Mouse (Mus musculus) adrenal gland, postnatal 14 days (tissue): ENCODE data around the gene Acap1. TPM values are rescaled to one million over a fixed set of nuclear protein-coding genes. Genes with fewer than 3 reads are reported as not detected.
A peak's percentile ranks its signal among the peaks of the same experiment; 100 is the strongest.
"Not testable (repeated sequence)": the region's sequence is repeated elsewhere in the genome, so short reads cannot be mapped to it uniquely, and the experiment has no call there.

Experiments used
- DNase-seq: peaks from one replicate; pipeline ENCODE4 v3.0.0; 2021; ENCODE audit warnings: mixed read lengths
- total RNA-seq: library from RNA; stranded (reverse); gene quantifications from 2 replicates; pipeline ENCODE4 v1.2.3, GENCODE M21; 2021

The Acap1 gene
- total RNA-seq, 1 experiment from 2014 or later: 2.1 TPM

DNA sequence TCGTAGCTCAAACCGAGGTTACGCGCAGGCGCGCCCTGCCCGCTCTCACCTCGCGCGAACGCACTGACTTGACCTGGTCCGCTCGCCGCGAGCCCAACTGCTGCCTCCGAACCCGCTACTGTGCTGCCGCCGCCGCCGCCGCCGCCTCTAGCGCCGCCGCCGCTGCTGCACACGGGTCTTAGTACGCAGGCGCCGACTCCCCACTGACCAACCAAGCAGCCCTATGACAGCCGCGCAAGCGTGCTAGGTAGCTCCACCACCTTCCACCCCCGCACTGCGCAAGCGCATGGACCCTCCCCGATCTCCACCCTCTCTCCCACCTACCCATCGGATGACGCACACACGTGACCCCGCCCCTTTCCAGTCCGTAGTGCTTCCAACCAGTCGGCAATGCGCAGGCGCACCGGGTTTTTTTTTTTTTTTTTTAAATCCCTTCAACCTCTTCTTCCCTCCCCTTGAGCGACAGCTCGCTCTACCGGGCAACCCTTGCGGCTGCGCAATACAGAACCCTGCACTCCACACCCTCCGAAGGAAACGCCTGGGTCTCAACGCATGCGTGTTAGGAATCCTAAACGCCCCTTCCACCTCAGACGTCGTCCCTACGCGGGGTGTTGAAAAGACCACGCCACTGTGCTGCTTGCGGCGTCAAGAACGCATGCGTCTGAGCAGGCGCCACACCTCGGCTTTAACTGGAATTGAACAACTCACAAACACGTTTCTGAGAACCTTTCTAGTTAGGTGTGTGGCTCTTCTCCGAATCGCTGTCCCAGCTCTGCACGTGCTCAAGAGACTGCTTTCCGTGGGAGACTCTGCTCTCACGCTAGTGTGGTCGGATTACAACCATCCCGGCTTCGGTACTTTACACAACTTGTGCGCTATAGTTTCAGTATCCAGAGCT is 26.0 kb upstream of the Acap1 start, which contains the start of gene Eif5a:
Eif5a (minus strand) TSS at position 845 of the 898 bp plus-strand sequence.
- peak; percentile 100 for DNase-seq

DNA sequence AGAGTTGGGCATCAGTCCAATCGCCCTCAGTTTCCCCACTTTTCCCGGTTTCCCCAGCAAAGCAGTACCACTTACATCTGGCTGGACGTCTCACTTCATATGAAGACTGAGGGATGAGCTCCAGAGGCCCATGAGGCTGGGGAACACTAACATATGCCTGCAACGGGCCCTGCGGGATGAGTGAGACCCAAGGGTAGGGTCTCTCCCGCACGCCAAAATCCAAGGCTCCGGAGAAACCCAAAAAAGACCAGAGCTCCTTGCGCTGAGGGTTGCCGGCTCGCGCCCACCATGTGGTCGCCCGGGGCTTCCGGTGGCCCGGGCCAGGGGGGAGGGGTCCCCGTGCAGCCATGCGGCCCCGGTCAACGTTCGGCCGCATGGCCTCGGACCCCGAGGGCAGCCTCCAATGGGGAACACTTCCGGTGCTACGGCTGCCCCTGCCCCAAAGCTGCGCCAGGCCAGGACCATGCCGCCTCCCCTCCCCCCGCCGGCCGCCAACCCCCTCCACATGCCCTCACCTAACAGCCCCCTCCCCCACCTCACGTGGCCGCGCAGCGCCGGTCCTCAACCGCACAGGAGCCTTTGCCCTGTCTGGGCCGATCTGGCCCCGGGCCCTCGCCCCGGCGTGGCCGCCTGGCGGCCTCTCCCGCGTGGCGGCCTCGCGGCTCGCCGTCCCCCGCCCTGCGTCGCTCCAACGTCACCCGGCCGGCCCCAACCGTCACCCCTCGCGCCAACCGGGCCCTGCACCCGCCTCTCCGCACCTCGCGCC is 25.1 kb upstream of the Acap1 start:
- peak; percentile 79 for DNase-seq

DNA sequence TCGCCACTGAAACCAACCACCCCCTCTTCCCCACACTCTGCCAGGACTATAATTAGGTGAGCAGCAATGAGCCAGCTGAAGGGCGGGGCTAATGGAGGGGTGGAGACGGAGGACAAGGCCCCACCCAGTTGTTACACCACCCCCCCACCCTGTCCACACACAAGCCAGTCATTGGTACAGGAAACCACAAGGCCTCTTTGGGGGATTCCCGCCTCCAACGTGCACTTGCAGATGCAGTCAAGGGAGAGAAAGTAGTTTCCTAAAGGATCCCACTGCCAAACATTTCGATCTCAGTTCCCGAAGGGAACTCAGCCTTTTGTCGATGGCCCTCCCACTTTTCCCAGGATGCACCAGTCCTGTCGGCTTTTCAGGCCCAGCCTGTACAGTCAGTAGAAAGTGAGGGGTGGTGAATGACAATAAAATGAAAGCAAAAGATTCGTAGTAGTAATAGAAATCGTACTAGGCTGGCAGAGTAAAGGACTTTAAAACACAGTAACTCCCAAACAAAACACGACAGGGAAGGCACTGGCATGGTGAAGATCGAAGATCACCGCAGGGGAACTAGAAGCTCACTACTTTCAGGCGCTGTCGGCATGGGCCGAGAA is 24.4 kb upstream of the Acap1 start:
- DNase-seq: peak; percentile 92

DNA sequence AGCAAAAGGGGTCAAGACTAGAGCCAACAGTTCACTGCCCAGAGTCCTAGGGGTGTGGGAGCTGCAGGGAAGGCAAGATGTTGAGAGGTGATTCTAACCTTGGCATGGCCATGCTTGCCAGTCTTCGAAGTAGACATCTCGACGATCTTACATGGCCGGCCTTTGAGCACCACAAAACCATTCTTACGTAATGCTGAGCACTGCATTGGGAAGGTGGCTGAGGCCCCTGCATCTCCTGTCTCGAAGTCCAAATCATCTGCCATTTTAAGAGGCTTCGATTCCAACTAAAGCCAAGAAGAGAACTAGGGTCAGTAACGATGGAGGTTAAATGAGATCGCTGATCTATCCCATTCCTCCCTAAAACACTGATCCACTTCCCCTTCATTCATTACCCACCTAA is 23.7 kb upstream of the Acap1 start:
- DNase-seq: no peak

DNA sequence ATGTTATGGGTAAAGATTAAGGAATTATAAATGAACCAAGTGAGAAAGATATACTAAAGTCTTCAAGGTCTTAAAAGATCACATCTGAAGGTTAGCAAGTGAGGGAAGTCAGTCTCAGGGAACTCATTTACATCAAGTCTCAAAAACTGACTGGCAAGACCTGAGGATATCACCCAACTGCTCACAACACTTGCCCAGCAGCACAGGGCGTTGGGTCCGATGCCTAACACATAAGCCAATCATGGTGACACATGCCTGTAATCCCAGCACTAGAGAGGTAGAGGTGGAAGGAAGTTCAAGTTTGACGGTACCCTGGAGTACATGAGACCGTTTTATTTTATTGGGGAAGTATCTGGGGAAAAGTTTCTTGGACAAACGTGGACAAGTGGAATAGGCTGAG is 22.8 kb upstream of the Acap1 start:
- no peak for DNase-seq

DNA sequence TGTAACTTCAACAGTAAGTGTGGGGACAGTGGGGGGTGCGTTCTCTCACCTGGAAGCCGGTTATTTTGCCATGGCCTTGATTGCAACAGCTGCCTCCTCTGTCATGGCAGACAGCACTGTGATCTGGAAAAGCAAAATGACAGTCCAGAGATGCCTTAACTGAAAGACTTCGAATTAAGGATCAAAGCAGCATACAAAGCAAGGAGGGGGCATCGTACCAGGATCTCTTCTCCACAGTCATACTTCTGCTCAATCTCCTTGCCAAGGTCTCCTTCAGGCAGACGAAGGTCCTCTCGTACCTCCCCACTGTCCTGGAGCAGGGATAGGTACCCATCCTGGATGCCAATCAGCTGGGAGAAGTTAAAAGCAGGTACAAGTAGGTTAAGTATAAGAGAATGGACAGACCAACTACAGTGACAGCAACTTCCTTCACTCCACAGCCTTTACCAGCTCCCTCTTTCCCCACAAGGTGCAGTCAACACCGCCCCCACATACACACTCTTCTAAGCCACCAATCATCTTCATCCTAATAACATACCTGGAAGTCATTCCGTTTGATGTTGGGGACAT is 22.1 kb upstream of the Acap1 start:
- DNase-seq: no peak

DNA sequence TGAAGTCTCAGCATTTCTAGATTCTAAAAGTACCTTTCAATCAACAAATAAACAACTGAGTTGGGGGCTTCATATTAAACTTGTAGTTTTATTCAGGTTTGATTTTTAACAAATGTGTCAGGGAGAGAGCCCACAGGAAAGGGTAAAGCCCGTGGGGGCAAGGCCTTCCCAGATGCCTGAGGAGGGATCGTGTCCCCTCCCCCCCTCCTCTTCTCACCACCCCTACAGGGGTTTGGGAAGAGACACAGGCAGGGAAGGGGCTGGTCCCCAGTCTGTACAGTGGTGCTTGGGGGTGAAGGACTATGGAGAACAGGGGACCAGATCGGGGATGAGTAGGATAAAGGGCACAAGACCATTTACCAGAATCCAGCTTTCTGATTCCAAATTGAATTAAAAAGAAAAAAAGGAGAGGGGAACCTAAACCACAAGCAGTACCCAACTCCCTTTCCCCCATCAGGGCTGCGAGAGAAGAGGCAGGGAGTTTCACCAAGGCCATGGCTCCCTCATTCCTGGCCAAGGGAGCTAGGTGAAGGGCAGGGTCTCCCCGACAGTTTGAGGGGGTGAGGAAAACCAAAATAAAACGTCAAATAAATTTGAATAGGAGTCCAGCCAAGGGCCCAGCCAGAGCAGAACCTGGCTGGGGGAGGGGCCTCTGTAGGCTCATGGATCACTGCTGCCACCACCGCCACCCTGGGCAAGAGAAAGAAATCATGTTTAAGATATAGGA is 21.5 kb upstream of the Acap1 start:
- not testable (repeated sequence) for DNase-seq

DNA sequence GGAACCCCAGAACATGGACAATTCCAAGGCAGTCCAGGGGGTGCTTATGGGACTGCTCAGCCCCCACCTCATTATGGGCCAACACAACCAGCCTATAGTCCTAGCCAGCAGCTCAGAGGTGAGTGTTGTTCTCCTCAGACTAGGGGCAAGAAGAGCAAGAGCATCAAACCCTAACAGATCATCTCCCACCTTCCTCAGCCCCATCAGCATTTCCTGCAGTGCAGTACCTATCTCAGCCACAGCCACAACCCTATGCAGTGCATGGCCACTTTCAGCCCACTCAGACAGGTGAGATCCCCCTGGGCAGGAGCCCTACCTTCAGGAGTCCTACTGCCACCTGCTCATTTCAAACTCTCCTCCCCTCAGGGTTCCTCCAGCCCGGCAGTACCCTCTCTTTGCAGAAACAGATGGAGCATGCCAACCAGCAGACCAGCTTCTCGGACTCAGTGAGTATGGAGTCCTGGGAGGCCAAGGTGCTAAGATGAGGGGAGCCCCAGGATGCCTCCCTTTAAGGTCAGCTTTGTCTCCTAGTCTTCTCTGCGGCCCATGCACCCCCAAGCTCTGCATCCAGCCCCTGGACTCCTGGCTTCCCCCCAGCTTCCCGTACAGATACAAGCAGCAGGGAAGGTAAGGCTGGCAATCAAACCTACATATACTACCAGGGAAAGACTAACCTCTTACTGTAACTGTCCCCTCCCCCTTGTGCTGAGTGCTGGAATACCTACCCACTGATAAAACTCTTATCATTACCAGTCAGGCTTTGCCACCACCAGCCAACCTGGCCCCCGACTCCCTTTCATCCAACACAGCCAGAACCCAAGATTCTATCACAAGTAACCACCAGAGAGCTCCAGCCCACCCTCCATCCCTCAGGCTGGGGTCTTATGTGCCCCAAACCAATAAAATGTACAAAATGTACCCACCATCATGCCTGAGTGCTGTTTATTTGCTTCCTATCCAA is 20.6 kb upstream of the Acap1 start:
- DNase-seq: no peak

DNA sequence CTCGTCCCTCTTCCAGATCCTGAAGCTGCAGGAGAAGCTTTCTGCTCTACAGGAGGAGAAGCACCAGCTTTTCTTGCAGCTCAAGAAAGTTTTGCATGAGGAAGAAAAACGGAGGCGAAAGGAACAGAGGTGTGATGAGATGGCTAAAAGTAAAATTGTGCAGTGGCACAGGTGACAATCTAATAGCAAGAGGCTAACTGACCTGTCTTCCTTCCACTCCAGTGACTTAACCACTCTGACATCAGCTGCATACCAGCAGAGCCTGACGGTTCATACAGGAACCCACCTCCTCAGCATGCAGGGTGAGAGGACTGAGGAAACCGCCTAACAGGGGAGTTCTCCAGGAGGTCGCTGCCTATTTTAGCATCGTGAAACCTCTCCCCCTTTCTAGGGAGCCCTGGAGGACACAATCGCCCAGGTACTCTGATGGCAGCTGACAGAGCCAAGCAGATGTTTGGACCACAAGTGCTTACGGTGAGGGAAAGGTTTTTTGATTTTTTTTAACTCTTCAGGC is 19.6 kb upstream of the Acap1 start:
- no peak for DNase-seq

DNA sequence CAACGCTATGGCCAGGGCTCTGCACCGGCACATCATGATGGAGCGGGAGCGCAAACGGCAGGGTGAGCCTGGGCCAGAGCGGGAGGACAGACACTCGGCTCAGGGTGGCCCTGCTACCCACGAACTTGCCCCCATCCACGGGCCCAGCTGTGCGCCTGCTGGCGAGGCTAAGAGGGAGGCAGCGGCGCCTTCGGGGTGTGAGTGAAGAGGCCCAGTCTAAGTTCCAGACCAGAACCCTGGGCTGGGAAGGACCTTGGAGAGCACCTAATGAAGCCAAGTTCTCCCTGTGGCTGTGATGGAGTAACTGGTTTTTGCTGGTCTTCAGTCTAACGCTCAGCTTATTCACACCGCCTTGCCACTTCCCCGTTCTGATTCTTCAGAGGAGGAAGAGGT is 19.0 kb upstream of the Acap1 start:
- DNase-seq: peak; percentile 58

DNA sequence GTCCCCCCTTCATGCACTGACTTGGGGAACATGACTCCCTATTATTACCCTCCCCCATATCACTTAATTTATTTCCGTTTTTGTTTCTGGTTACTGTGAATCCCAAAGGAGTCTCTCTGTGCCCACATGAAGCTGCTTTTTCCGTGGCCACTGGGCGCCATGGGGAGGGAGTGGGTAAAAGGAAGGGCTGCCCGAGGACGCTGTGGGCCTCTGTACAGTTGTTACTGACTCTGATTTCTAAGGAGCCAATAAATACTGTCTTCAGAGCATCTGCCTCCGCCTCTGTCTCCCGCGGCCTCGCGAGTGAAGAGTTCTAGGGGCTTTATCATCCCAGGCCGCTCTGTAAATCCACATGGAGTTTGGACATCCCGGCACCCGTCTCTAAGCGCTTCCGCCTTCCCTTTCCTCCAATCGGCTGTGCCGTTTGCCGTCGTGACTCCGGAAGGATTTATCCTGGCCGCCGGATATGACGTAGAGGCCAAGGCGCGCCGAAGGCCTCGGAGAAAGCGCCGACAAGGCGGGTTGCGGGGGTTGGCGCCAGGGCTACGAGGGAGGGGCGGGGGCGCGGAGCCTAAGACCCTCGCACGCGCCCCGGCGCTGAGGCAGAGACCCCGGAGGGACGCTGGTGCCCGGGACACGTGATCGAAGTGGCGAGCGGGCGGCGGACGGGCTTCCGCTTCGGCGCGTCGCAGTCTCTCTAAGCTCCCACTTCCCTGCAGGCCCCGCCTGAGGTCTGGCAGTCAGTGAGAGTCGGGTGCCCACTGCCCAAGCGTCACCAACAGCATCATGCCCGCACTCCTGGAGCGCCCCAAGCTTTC is 18.4 kb upstream of the Acap1 start, which contains the start of gene Gps2:
Gps2 (plus strand) TSS at position 335 of the 818 bp plus-strand sequence.
- DNase-seq: peak; percentile 95

DNA sequence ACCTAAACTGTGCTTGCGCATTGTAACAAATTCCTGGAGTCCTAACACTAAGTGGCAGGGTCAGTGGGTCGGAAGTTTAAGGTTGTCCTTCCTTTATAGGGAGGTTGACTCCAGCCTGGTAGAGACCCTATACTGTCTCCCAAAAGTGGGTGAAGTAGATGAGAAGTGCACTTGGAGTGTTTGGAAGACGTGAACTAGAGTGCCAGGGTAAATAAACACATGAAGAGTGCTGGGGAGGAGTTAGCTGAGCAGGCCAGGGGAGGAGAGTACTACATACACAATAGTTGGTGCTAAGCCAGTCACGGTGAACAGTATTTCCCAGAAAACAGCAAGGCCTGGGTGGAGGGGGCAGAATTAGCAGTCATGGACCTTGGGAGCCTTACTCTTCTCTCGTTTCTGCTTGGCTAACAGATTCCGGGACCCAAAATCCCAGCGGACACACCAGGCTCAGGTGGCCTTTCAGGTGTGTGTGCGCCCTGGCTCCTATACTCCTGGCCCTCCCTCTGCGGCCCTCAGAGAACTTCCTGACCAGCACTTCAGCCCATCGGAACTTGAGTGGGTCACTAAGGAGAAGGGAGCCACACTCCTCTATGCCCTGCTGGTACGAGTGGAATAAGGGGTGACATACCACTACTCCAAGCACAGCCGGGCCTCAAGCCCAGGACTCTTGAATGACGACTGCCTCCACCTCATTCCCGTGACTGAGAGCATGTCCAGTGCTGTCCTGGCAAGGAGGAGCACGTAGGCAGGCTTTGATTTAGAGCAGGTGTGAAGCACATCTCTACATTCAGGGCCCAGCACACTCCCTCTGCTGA is 17.6 kb upstream of the Acap1 start:
- DNase-seq: no peak

DNA sequence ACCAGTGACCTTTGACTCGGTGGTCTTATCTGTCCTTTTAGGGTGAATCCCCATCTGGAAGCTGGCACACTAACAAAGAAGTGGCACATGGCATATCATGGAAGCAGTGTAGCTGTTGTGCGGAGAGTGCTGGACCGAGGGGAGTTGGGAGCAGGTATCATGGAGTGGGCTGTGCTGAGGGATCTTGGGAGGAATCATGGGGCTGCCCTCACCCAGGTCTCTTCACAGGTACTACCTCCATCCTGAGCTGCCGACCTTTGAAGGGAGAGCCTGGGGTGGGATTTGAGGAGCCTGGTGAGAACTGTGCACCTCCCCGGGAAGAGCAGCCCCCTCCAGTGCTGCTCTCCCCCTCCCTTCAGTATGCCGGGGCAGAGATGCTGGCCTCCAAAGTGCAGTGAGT is 16.4 kb upstream of the Acap1 start:
- DNase-seq: no peak

DNA sequence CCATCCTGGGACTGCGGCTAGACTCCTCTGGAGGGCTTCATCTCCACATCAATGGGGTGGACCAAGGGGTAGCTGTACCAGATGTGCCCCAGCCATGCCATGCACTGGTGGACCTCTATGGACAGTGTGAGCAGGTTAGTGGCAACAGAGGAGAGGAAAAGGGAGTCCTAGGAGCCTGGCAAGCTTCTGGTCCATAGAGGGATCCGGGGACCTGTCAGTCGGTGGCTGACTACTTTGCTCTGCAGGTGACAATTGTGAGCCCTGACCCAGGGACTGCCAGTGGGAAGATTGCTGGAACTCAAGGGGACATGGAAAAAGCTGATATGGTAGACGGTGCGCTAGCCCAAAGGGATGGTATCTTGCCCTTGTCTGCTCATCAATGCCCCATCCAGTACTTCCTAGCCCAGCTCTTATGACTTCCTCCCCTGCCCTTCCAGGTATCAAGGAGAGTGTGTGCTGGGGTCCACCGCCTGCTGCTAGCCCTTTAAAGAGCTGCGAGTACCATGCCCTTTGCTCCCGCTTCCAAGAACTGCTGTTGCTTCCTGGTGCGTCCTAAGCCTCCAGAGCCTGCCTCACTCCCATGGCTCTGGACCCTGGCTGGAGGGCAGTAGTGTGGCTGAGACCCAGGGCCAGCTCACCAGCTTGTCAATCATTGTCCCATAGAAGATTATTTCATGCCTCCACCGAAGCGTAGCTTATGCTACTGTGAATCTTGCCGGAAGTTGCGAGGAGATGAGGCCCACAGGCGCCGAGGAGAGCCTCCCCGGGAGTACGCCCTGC is 15.6 kb upstream of the Acap1 start:
- no peak for DNase-seq

DNA sequence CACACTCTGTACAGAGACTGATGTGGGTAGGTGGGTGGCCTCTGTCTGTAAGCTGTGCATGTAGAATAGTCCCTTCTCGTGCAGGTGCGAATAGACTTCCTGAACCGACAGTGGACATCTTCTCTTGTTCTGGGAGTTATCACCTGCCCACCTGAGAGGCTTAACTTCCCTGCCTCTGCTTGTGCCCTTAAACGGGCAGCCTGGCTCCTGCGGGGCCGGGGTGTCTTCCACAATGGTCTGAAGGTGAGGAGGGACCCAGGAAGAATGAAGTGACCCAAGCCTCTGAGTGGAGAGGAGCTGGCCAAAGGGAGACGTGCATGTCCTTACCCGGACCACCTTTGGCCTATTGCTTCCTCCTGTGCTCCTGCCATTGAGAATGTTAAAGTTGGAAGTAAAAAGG is 14.8 kb upstream of the Acap1 start:
- no peak for DNase-seq

DNA sequence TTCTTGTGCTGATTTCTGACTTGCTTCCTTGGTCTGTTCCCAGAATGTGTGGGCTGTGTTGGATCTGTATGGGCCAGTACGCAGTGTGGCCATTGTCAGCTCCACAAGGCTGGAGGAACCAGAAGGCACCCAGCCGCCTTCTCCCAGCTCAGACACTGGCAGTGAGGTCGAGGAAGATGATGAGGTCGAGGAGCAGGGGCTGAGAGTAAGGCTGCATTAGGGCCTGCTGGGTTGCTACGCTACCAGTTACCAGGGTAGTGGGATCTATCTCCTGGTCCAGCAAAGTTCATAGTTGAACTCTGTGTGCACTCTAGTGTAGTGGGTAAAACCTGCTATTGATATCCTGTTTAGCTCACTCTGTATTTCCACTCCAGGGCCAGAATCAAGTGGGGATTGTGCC is 13.8 kb upstream of the Acap1 start:
- no peak for DNase-seq

DNA sequence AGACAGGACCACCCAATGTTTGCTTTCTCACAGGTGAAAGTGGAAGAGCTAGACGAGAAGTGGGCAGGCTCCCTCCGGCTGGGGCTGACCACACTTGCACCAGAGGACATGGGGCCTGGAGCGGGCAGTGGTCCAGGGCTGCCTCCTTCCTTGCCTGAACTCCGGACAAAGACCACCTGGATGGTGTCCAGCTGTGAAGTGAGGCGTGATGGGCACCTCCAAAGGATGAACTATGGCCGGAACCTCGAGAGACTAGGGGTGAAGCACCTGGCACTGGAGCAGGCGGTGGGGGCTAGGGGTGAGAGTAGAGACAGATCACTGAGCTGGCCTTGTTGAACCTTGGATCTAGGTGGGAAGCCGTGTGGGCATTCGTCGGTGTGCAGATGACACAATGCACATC is 13.3 kb upstream of the Acap1 start:
- DNase-seq: no peak

DNA sequence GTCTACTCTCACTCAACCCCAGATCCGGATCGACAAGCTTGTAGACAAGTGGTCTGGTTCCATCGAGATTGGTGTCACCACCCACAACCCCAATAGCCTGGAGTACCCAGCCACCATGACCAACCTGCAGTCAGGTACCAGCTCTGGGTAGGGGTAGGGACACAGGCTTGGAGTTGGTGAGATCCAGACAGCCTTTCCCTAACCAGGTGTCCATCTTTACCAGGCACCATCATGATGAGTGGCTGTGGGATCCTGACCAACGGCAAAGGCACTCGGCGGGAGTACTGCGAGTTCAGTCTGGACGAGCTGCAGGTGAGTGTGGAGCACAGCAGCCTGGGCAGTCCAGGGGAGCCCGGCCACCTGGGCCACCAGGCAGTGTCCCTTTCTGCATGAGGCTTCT is 9.0 kb upstream of the Acap1 start:
- DNase-seq: no peak
